Mouse (Mus musculus) testis, adult 2 months (tissue): ENCODE measurements around the gene Cracr2a.

Experiments used
- CTCF ChIP-seq: fragments of 200-500 bp; IDR thresholded peaks from 2 replicates; pipeline ENCODE4 v1.5.1; 2012; ENCODE audit warnings: low read depth, mild to moderate bottlenecking, inconsistent platforms, low read length, moderate library complexity; ENCODE audit not compliant: control insufficient read depth, insufficient read depth, insufficient replicate concordance
- POLR2A ChIP-seq: fragments of 200-500 bp; IDR thresholded peaks from 2 replicates; pipeline ENCODE4 v1.6.1; 2012; ENCODE audit warnings: low read depth, mild to moderate bottlenecking, inconsistent platforms, low read length, moderate library complexity; ENCODE audit not compliant: control insufficient read depth

DNA sequence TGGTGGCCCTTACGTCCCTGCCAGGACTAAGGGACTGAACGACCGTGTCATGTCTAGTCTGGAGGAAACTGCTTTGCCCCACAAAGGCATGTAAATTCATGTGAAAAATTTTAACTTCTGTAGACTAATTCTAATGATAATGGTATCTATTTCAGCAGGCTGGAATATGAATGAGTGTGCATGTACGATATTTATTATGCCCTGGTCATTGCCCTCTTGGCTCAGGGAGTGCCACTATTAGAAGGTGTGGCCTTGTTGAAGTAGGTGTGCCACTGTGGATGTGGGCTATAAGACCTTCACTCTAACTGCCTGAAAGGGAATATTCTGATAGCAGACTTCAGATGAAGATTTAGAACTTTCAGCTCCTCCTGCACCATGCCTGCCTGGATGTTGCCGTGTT is 28.8 kb upstream of the Cracr2a start:
- TF ChIP-seq CTCF (no peak), POLR2A (no peak)
